Mouse (Mus musculus) heart, embryonic 14.5 days (tissue): ENCODE measurements at regions not wholly inside any gene's neighbourhood (a gene's known extent, or its start where the extent isn't known, plus 50 kb on each side); places are given as distances from the start of the nearest gene placed in this dataset.

ENCODE experiments used
- ATAC-seq: fragments of 200-750 bp; cut with Nextera tagmentation; 2 replicates; pipeline ENCODE4 v1.8.0; 2017; ENCODE audit warnings: low read depth, moderate TSS enrichment; ENCODE audit not compliant: insufficient number of reproducible peaks, insufficient read depth, low FRiP score
- H3K27ac ChIP-seq, 2 experiments: fragments of 200-500 bp in 1 of 2; fragments of 300-500 bp in 1 of 2; sonication (generic) in 1 of 2; replicated peaks in 1 of 2; 2 replicates each; pipeline ENCODE4 v1.5.1; 2012 to 2014; ENCODE audit warnings: low read depth in 2 of 2, low read length in 2 of 2, control low read depth in 1 of 2, mild to moderate bottlenecking in 1 of 2, mixed read lengths in 1 of 2; ENCODE audit not compliant: control insufficient read depth in 1 of 2, insufficient read depth in 1 of 2
- H3K27me3 ChIP-seq: fragments of 300-500 bp; sonication (generic); 2 replicates; pipeline ENCODE4 v1.6.1; 2014; ENCODE audit warnings: mild to moderate bottlenecking, low read length, control low read depth; ENCODE audit not compliant: control insufficient read depth, insufficient read depth
- H3K36me3 ChIP-seq: fragments of 300-500 bp; sonication (generic); 2 replicates; pipeline ENCODE4 v1.6.1; 2014; ENCODE audit warnings: mild to moderate bottlenecking, control low read depth, low read length, mixed read lengths; ENCODE audit not compliant: control insufficient read depth, insufficient read depth
- H3K4me1 ChIP-seq, 2 experiments: fragments of 200-500 bp in 1 of 2; fragments of 300-500 bp in 1 of 2; sonication (generic) in 1 of 2; 2 replicates each; pipeline ENCODE4 v1.6.1; 2012 to 2014; ENCODE audit warnings: low read length in 2 of 2, control low read depth in 1 of 2, mixed read lengths in 1 of 2; ENCODE audit not compliant: control insufficient read depth in 2 of 2, insufficient read depth in 2 of 2
- H3K4me2 ChIP-seq: fragments of 300-500 bp; sonication (generic); 2 replicates; pipeline ENCODE4 v1.6.1; 2014; ENCODE audit warnings: mild to moderate bottlenecking, low read length
- H3K4me3 ChIP-seq, 2 experiments: fragments of 200-500 bp in 1 of 2; fragments of 300-500 bp in 1 of 2; sonication (generic) in 1 of 2; 2 replicates each; pipeline ENCODE4 v1.5.1; 2012 to 2014; ENCODE audit warnings: low read length in 2 of 2, mild to moderate bottlenecking in 2 of 2, control low read depth in 1 of 2, low read depth in 1 of 2, moderate library complexity in 1 of 2; ENCODE audit not compliant: control insufficient read depth in 1 of 2, insufficient read depth in 1 of 2
- H3K9ac ChIP-seq: fragments of 300-500 bp; sonication (generic); 2 replicates; pipeline ENCODE4 v1.6.1; 2014; ENCODE audit warnings: mild to moderate bottlenecking, low read length
- H3K9me3 ChIP-seq: fragments of 300-500 bp; sonication (generic); 2 replicates; pipeline ENCODE4 v1.6.1; 2016; ENCODE audit warnings: low read length, control low read depth; ENCODE audit not compliant: control insufficient read depth
- WGBS: fragments of 180-500 bp; shearing (Covaris S2); extraction: QIAGEN DNeasy Blood & Tissue Kit; methylation state at CpG from one replicate; pipeline ENCODE4 v1.1.7; 2014; 5-methylcytosine and 5-hydroxymethylcytosine counted together

DNA sequence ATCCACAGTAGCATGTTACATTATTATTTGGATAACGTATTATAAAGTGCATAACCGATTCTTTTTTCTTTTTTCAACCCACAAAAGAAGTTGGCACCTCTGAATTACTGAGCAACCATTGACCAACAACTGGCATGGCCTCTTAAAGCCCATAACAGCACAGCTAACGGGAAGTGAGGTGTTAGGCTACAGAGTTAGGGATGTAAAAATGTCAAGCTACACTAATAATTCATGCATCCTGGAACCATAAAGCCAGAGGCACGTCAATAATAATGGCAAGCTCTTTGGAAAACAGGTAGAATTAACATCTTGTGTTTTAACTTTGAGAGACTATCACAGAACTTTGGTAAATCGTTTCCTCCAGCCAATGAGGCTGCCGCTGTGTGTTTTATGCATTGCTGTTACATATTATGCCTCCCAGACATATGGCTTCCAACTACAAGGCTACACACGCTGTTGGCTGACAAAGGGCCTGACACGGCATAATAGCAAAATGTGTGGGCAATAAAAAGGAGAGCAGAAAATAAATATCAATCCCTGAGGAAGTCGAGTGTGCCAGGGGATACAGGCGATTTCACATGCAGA, 89.6 kb upstream of the Dpyd start:
- no peak for ATAC-seq
- Histone ChIP-seq H3K9me3 (no peaks in the 10 kb centered on the region), H3K4me2 (no peak overlapping the region), H3K9ac (no peak overlapping the region), H3K27ac (no peak overlapping the region), H3K4me1 (no peaks in the 10 kb centered on the region), H3K27me3 (no peaks in the 10 kb centered on the region), H3K4me3 (no peak overlapping the region), H3K36me3 (no peaks in the 10 kb centered on the region)
- WGBS = 77% methylated on average over 10 of the region's 10 CpGs

- H3K4me2 ChIP-seq = no peak overlapping the region
- no peak for ATAC-seq
- no peak overlapping the region for H3K4me3 ChIP-seq
- 82% methylated on average over 8 of the region's 8 CpGs for WGBS
- H3K27ac ChIP-seq = no peak overlapping the region
- no peaks in the 10 kb centered on the region for H3K27me3 ChIP-seq
- H3K9ac ChIP-seq = no peak overlapping the region
- H3K36me3 ChIP-seq = no peaks in the 10 kb centered on the region
- H3K9me3 ChIP-seq = no peaks in the 10 kb centered on the region
- no peaks in the 10 kb centered on the region for H3K4me1 ChIP-seq
Observed at GRCm38 (mm10) chr3:118478065-118478464, 83.9 kb upstream of the Dpyd start.

DNA sequence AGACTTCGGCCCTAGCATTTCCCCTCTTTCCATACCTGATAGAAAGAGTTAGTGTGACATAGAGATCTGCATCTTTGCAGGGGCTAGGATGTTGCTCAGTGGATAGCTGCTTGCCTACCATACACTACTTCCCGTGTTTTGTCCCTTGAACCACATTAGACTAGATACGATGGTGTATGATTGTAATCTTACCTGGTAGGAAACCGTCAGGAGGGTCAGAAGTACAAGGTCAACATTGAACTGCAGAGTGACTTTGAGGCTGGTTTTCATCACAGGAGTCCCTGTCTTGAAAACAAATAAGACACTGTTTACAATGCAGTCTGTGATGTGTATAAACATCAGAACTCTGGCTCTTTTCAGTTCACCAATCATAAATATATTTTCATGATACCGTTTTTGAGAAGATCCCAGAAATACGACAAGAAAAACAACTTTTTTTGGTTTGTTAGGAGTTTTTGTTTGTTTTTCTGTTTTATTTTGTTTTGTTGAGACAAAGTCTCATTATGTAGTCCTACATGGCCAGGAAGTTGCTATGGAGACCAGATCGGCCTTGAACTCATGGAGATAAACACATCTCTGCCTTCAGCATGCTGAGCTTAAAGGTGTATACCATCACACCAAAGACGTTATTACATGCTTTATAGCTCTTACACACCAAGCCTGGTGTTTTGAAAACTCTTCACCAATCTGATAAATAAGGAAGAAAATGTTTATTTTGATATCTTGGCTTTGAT, 81.2 kb upstream of the Dpyd start:
- WGBS = 72% methylated on average over 8 of the region's 8 CpGs
- no peak for ATAC-seq
- no peak overlapping the region for H3K9ac ChIP-seq
- no peaks in the 10 kb centered on the region for H3K27me3 ChIP-seq
- no peaks in the 10 kb centered on the region for H3K9me3 ChIP-seq
- H3K4me2 ChIP-seq = no peak overlapping the region
- no peak overlapping the region for H3K27ac ChIP-seq
- H3K36me3 ChIP-seq = no peaks in the 10 kb centered on the region
- no peak overlapping the region for H3K4me3 ChIP-seq
- H3K4me1 ChIP-seq = no peaks in the 10 kb centered on the region

- Histone ChIP-seq H3K27me3 (no peaks in the 10 kb centered on the region), H3K27ac (no peak overlapping the region), H3K4me2 (no peak overlapping the region), H3K36me3 (no peaks in the 10 kb centered on the region), H3K4me1 (no peaks in the 10 kb centered on the region), H3K9me3 (no peaks in the 10 kb centered on the region), H3K4me3 (no peak overlapping the region), H3K9ac (no peak overlapping the region)
- WGBS = 42% methylated on average over 2 of the region's 2 CpGs
- no peak for ATAC-seq
Observed at GRCm38 (mm10) chr3:118485966-118486365, 76.0 kb upstream of the Dpyd start.

DNA sequence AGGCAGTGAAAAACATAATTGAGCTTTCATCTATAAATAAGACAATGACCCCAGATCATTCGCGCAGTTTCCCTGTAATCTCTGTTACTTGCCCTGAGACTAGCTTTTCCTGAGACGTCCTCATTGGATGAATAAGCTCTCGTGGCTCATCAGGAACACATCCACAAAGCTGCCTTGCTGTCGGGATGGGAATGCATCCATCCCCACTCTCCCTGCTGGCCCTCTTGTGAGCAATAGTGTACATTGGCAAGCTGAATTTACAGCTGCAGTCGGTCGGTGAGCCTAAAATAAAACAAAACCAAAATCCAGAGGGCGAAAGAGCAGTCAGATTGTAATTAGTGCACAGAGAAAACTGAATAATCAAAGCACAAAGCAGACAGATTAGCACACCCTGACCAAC, 74.5 kb upstream of the Dpyd start:
- ATAC-seq = no peak
- Histone ChIP-seq H3K4me3 (no peak overlapping the region), H3K9me3 (no peaks in the 10 kb centered on the region), H3K27ac (no peak overlapping the region), H3K4me1 (no peaks in the 10 kb centered on the region), H3K36me3 (no peaks in the 10 kb centered on the region), H3K9ac (no peak overlapping the region), H3K27me3 (no peaks in the 10 kb centered on the region), H3K4me2 (no peak overlapping the region)
- 68% methylated on average over 8 of the region's 8 CpGs for WGBS

DNA sequence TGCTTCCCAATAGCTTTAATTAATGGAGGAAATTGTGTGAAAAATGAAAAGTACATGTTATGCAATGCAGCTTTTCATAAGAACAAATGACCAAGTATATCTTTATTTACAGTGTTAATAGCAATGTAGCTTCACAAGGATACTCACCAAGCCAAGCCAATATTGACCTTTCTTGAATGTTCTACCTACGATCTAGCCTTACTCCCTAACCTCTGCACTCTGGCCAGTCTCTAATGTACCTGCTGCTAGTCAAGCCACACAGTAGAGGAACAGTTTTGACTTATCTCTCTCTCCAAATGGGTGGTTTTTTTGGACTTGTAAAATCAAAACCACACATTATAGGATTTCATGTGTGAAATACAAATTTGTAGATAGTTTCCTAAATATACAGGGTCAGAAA, 70.8 kb upstream of the Dpyd start:
- no peak overlapping the region for H3K4me2 ChIP-seq
- H3K36me3 ChIP-seq = no peaks in the 10 kb centered on the region
- no peak for ATAC-seq
- H3K9ac ChIP-seq = no peak overlapping the region
- 82% methylated on average over 1 of the region's 1 CpGs for WGBS
- H3K4me1 ChIP-seq = no peaks in the 10 kb centered on the region
- H3K4me3 ChIP-seq = no peak overlapping the region
- no peaks in the 10 kb centered on the region for H3K9me3 ChIP-seq
- no peak overlapping the region for H3K27ac ChIP-seq
- no peaks in the 10 kb centered on the region for H3K27me3 ChIP-seq

- H3K9ac ChIP-seq = no peak overlapping the region
- H3K9me3 ChIP-seq = no peaks in the 10 kb centered on the region
- no peak for ATAC-seq
- H3K4me2 ChIP-seq = no peak overlapping the region
- 81% methylated on average over 5 of the region's 5 CpGs for WGBS
- no peaks in the 10 kb centered on the region for H3K36me3 ChIP-seq
- no peak overlapping the region for H3K27ac ChIP-seq
- no peaks in the 10 kb centered on the region for H3K4me1 ChIP-seq
- H3K4me3 ChIP-seq = no peak overlapping the region
- no peaks in the 10 kb centered on the region for H3K27me3 ChIP-seq
Observed at GRCm38 (mm10) chr3:118491871-118492270, 70.1 kb upstream of the Dpyd start.

DNA sequence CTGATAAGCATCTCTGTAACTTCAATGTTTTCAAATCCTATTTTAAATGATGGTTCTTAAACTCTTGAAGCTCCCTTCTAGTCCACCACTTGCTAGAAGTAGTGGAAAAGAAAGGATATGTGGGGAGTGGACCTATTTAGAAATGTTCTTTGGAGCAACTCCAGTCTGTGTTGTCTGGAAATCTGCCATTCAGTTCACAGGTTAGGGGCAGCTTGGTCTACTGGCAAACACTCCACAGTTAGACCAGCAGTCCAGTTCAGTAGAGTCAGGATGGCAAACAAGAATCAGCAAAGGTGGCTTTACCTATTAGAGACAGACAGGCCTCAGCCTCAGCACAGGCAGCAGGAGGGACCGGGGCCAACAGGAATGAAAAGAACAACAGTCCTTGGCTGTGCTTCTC, 67.3 kb upstream of the Dpyd start:
- Histone ChIP-seq H3K4me2 (no peak overlapping the region), H3K27ac (no peak overlapping the region), H3K4me3 (no peak overlapping the region), H3K9me3 (no peaks in the 10 kb centered on the region), H3K4me1 (no peaks in the 10 kb centered on the region), H3K27me3 (no peaks in the 10 kb centered on the region), H3K9ac (no peak overlapping the region), H3K36me3 (no peaks in the 10 kb centered on the region)
- WGBS = 83% methylated on average over 1 of the region's 1 CpGs
- no peak for ATAC-seq
